Mouse (Mus musculus) C2C12 (cell line): Measurements from ENCODE around the gene Mrgprh.

Source experiments
- CTCF ChIP-seq: IDR thresholded peaks from one replicate; pipeline ENCODE4 v1.5.1; 2011; ENCODE audit not compliant: control insufficient read depth, insufficient read depth, insufficient read length
- MAX ChIP-seq: IDR thresholded peaks from one replicate; pipeline ENCODE4 v1.6.1; 2011; ENCODE audit warnings: mild to moderate bottlenecking, control low read depth
- MYOG ChIP-seq: IDR thresholded peaks from one replicate; pipeline ENCODE4 v1.6.1; 2011; ENCODE audit not compliant: control insufficient read depth, insufficient read length; ENCODE audit errors: extremely low read depth
- USF1 ChIP-seq: IDR thresholded peaks from one replicate; pipeline ENCODE4 v1.6.1; 2011; ENCODE audit warnings: low read depth, mild to moderate bottlenecking, control low read depth, moderate library complexity

DNA sequence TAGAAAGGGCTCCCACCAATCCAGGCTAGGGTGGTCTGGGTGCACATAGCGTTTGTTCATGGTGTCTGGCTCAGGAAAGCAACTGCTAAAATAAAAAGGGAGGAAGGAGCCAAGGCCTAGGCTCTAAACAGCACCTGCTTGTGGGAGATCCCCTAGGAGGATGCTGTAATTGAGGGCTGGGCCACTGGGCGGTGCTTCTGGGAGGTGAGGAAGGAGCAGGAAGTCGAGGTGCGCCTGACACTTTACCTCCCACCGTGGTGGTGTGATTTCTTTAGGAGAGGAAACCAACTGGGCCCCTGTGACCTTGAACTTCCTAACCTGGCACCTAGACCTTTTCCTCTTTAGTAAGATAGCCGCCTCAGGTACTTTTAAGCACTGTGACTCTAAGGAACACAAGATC, 10.8 kb downstream of the Mrgprh start:
- TF ChIP-seq CTCF (no peak), USF1 (no peak), MAX (no peak), MYOG (no peak)
